Mouse (Mus musculus) left cerebral cortex, postnatal 14 days (tissue): ENCODE results near the gene Siva1. TPM values are rescaled to one million over a fixed set of nuclear protein-coding genes. Genes with fewer than 3 reads are reported as not detected.

Experiments used
- microRNA-seq, 2 experiments: library from miRNA; unstranded; fragments of <30 nt; microRNA quantifications; one replicate each; pipeline ENCODE4 v1.2.0; 2022
- total RNA-seq, 2 experiments: library from RNA; stranded (reverse); gene quantifications; 2 replicates each; pipeline ENCODE4 v1.2.3; 2021

Gene Siva1
- total RNA-seq, 2 experiments from 2014 or later, result 14.5 to 16.8 TPM

Small RNA genes within 50 kb of the gene (microRNA-seq; reads per million reads assigned to microRNA genes)
- gene Mir6939, result 0.79 to 4.0 reads per million in 2 experiments

Other genes starting within 250 kb of the Siva1 start
- gene A530016L24Rik, start 155.2 kb upstream of the Siva1 start, total RNA-seq, result under 1 TPM; 0.33 to 0.44 TPM
- 100 to 1,000 TPM; 138 to 146 TPM for gene Tmem179, start 127.9 kb upstream of the Siva1 start, total RNA-seq
- gene Inf2, start 55.9 kb upstream of the Siva1 start, total RNA-seq, result 10 to 100 TPM; 70.1 to 84.3 TPM
- gene Adssl1, start 24.6 kb upstream of the Siva1 start, total RNA-seq, result 1 to 10 TPM; 6.5 to 8.4 TPM
- 100 to 1,000 TPM; 137 to 144 TPM for gene Akt1, start 30.2 kb downstream of the Siva1 start, total RNA-seq
- gene Zbtb42, start 34.1 kb downstream of the Siva1 start, total RNA-seq, result under 1 TPM; 0.25 to 0.68 TPM
- 100 to 1,000 TPM; 223 to 225 TPM for gene Cep170b, start 75.8 kb downstream of the Siva1 start, total RNA-seq
- 10 to 100 TPM in 1 of 2 experiments, 1 to 10 TPM in 1; 9.8 to 11.4 TPM for gene Pld4, start 116.0 kb downstream of the Siva1 start, total RNA-seq
- 1 to 10 TPM; 8.4 to 8.8 TPM for gene Ahnak2, start 158.0 kb downstream of the Siva1 start, total RNA-seq
- 10 to 100 TPM; 16.7 to 17.0 TPM for gene Clba1, start 164.3 kb downstream of the Siva1 start, total RNA-seq
- gene Cdca4, start 184.7 kb downstream of the Siva1 start, total RNA-seq, result 1 to 10 TPM; 9.7 to 9.8 TPM
- gene Gpr132, start 223.5 kb downstream of the Siva1 start, total RNA-seq, result not detected